ENCODE assay signal across 8 mouse cellular contexts in the genomic region with DNA sequence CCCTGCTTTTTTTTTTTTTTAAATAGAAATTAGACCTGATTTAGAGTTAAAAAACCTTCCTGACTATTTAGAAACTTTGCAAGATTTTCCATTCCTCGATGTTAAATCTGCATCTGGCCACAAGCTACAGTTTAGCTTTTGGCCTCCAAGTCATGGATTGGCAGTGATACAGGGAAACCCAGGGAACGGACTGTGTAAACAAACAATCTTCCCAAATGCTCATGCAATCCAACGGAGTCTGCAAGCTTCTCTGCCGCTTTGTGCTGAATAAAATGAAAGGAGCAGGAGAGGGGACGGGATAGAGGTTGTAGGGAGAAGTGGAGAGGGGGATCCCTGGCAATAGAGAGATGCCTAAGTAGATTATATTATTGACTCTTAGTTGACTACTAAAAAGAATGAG. TPM values are rescaled to one million over a fixed set of nuclear protein-coding genes. Genes with fewer than 3 reads are reported as not detected.
DNase-seq lines count a peak whose midpoint lies in the region; ATAC-seq lines count a peak whose summit lies in the region.

No protein-coding gene starts in this region.

- H3K27ac ChIP-seq in heart, embryonic 12.5 days (ENCODE audit: poor library complexity, severe bottlenecking) = no peak overlapping the region

- ATAC-seq in heart, embryonic 12.5 days (ENCODE audit: insufficient number of reproducible peaks, low FRiP score) = no peak
- ATAC-seq in megakaryocyte, adult 5-6 weeks (ENCODE audit: poor library complexity, severe bottlenecking) = no peak

- no peak overlapping the region for H3K4me2 ChIP-seq in heart, embryonic 12.5 days

- no peak overlapping the region for H3K9ac ChIP-seq in heart, embryonic 12.5 days

- WGBS in heart, embryonic 12.5 days = 60% methylated on average over 5 of the region's 5 CpGs

- no peaks in the 10 kb centered on the region for H3K9me3 ChIP-seq in heart, embryonic 12.5 days (replicated peaks)

- H3K4me1 ChIP-seq in heart, embryonic 12.5 days (replicated peaks) = no peaks in the 10 kb centered on the region

- no peaks in the 10 kb centered on the region for H3K36me3 ChIP-seq in heart, embryonic 12.5 days

- H3K4me3 ChIP-seq in heart, embryonic 12.5 days = no peak overlapping the region

- no peaks in the 10 kb centered on the region for H3K27me3 ChIP-seq in heart, embryonic 12.5 days (replicated peaks)

- DNase-seq in heart, adult 11 months = peak; percentile 96
- DNase-seq in 3T3-L1 (ENCODE audit: low read depth, low spot score) = peak; percentile 71
- DNase-seq in gastrocnemius, adult 8-10 months (ENCODE audit: low spot score in 2 of 2) = peak; percentile 37 to 47
- DNase-seq in kidney, postnatal 4 days = peak; percentile 39 to 46
- no peak for DNase-seq in right cerebral cortex, adult 18-20 months
- no peak for DNase-seq in thymus, postnatal 0 days (ENCODE audit: low spot score)

RNA-seq across cellular contexts. Expression of gene Mamdc2, which starts 47.8 kb away (rescaled TPM):
- 1.3 and 1.5 TPM in 2 replicates for polyA plus RNA-seq in heart, embryonic 12.5 days (2016; fragmentation: Nextera tagmentation; extraction: Ambion mirVana)
- total RNA-seq in gastrocnemius, adult 8-10 months (2022) = 1 to 10 TPM in 3 of 4 experiments, under 1 TPM in 1; 0.99 to 1.9 (median 1.2) TPM
- total RNA-seq in megakaryocyte, adult 5-6 weeks (2015) = not detected in 2 replicates
- not detected in 2 replicates for total RNA-seq in megakaryocyte, adult 5-6 weeks (2017)
- 0.07 and 0.17 TPM in 2 replicates for polyA plus RNA-seq in thymus, postnatal 0 days (2015; fragmentation: Nextera tagmentation; extraction: Ambion mirVana)

Comparison
In these comparisons a context has a peak if more than half of its experiments do, and no peak if none do; other contexts are left out.
1. DNase-seq: peak in heart, adult 11 months (single experiment), 3T3-L1 (single experiment), gastrocnemius, adult 8-10 months (2 of 2) and kidney, postnatal 4 days (2 of 2); none in right cerebral cortex, adult 18-20 months (single experiment) and thymus, postnatal 0 days (single experiment).